Mouse (Mus musculus): ENCODE data around the gene Rai1. TPM values are rescaled to one million over a fixed set of nuclear protein-coding genes. Genes with fewer than 3 reads are reported as not detected.

The Rai1 gene
- polyA plus RNA-seq, 1 experiment from 2014 or later: 31.9 TPM

DNA sequence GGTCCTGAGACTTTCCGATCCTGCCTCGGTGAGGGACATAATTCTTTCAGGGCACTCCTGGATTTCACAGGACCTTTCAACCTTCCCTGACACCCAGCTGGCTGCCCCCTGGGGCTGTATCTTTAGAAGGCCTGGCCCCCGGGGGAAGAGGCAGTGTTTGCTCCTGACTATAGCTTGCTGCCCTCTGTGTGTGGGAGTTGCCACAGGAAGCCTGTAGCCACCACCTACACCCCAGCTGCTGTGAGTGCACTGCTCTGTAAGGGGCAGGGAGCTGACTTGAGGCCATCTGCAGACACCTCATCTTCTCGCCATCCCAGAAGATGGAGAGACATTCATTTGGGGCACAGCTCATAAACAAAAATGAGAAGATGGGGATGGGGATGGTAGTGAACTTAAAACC is 127.1 kb downstream of the Rai1 start:
- Histone ChIP-seq H3K4me2 (replicated peaks) (no peak overlapping the region), H3K36me3 (no peaks in the 10 kb centered on the region), H3K27ac (replicated peaks) (no peak overlapping the region), H3K4me1 (peaks cover 11% of the 10 kb centered on the region), H3K27me3 (no peaks in the 10 kb centered on the region), H3K9me3 (no peaks in the 10 kb centered on the region), H3K9ac (replicated peaks) (no peak overlapping the region), H3K4me3 (no peak overlapping the region)
- 46% methylated on average over 4 of the region's 4 CpGs for WGBS
- no peak for ATAC-seq (replicated peaks)

DNA sequence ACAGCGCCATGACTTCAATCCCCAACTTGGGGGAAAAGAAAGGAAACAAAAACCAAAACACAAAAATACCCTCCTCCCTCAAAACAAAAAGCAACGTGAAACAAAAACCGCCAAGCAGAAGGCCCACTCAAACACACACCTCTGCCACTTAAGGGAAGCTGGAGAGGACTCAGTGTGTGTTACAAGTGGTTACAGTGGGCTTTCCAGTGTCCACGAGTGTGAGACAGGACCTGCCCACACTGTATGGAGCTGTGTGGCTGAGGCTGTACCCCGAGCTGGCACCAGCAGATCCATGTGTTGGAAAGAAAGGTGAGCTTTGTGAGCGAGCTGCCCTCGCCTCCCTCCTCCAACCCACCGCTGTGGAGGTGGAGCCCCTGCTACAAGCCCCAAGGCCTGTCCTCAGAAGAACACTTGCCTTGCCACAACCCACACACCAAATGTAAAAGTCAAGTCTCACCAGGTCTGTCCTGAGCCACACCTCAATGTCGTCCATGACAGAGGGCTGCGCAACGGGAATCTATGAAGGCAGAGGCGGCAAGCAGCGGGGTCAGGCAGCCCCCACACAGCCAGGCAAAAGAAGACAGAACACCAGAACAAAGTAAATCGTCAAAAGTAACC is 127.7 kb downstream of the Rai1 start:
- 72% methylated on average over 14 of the region's 14 CpGs for WGBS
- H3K27me3 ChIP-seq: no peaks in the 10 kb centered on the region
- no peak overlapping the region for H3K9ac ChIP-seq (replicated peaks)
- 0 out of 2 replicates have a peak overlapping the region, but pooled peaks have one; percentile 8 for H3K27ac ChIP-seq (replicated peaks)
- no peak overlapping the region for H3K4me3 ChIP-seq
- H3K4me1 ChIP-seq: peaks cover 11% of the 10 kb centered on the region
- H3K4me2 ChIP-seq (replicated peaks): no peak overlapping the region
- no peak for ATAC-seq (replicated peaks)
- no peaks in the 10 kb centered on the region for H3K9me3 ChIP-seq
- no peaks in the 10 kb centered on the region for H3K36me3 ChIP-seq

GRCm38 (mm10) chr11:60233235-60233634 is 128.4 kb downstream of the Rai1 start:
- H3K27ac ChIP-seq (replicated peaks): peak overlapping the region; percentile 9; the same call in 1 of the 2 replicates
- H3K27me3 ChIP-seq: no peaks in the 10 kb centered on the region
- 0 out of 2 replicates have a peak, but pooled peaks have one; percentile 19 for ATAC-seq (replicated peaks)
- no peak overlapping the region for H3K4me2 ChIP-seq (replicated peaks)
- H3K4me1 ChIP-seq: peaks cover 11% of the 10 kb centered on the region
- H3K9ac ChIP-seq (replicated peaks): no peak overlapping the region
- H3K36me3 ChIP-seq: no peaks in the 10 kb centered on the region
- H3K9me3 ChIP-seq: no peaks in the 10 kb centered on the region
- WGBS: 42% methylated on average over 8 of the region's 8 CpGs
- no peak overlapping the region for H3K4me3 ChIP-seq

- no peak for ATAC-seq (replicated peaks)
- Histone ChIP-seq H3K9ac (replicated peaks) (no peak overlapping the region), H3K4me2 (replicated peaks) (no peak overlapping the region), H3K27ac (replicated peaks) (no peak overlapping the region), H3K4me1 (peaks cover 11% of the 10 kb centered on the region), H3K27me3 (no peaks in the 10 kb centered on the region), H3K4me3 (no peak overlapping the region), H3K36me3 (peaks cover 5% of the 10 kb centered on the region), H3K9me3 (no peaks in the 10 kb centered on the region)
- 91% methylated on average over 5 of the region's 5 CpGs for WGBS
Measured at GRCm38 (mm10) chr11:60235351-60235750, 130.5 kb downstream of the Rai1 start.

- H3K9ac ChIP-seq (replicated peaks): no peak overlapping the region
- no peaks in the 10 kb centered on the region for H3K4me1 ChIP-seq
- H3K27me3 ChIP-seq: no peaks in the 10 kb centered on the region
- no peak overlapping the region for H3K4me2 ChIP-seq (replicated peaks)
- no peak overlapping the region for H3K4me3 ChIP-seq
- H3K9me3 ChIP-seq: no peaks in the 10 kb centered on the region
- no peak overlapping the region for H3K27ac ChIP-seq (replicated peaks)
- peaks cover 24% of the 10 kb centered on the region for H3K36me3 ChIP-seq
- WGBS: 84% methylated on average over 4 of the region's 4 CpGs
- ATAC-seq (replicated peaks): no peak
Measured at GRCm38 (mm10) chr11:60240509-60240908, 135.7 kb downstream of the Rai1 start.

DNA sequence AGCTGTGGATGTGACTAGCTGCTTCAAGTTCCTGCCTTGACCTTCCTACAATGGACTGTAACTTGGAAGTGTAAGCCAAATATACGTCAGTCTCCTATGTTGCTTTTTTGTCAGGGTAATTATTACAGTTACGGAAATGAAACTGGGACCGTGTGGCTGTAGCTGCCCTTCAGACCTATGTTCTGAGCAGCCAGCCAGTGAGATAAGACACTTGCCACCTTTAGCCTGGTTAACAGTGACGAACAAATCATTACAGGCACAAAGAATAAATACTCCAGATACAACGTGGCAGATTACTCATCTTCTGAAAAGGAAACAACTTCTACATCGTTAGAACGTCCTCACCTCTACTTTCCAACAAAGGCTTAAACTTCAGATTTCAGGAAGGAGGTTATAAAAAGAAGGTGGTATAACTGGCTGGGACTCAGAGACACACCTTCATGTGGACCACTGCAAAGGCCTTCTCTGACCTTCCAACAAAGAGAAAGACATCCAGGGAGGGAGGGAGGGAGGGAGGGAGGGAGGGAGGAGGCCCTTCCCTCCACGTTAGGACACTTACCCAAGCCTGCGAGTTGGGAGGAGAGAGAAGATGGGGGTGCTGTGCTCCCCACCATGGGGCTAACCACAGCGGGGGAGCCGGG is 139.8 kb downstream of the Rai1 start:
- no peak for ATAC-seq (replicated peaks)
- no peaks in the 10 kb centered on the region for H3K9me3 ChIP-seq
- H3K27me3 ChIP-seq: no peaks in the 10 kb centered on the region
- H3K36me3 ChIP-seq: peaks cover 24% of the 10 kb centered on the region
- WGBS: 69% methylated on average over 11 of the region's 11 CpGs
- H3K9ac ChIP-seq (replicated peaks): no peak overlapping the region
- H3K4me1 ChIP-seq: peaks cover 21% of the 10 kb centered on the region
- no peak overlapping the region for H3K4me3 ChIP-seq
- no peak overlapping the region for H3K27ac ChIP-seq (replicated peaks)
- no peak overlapping the region for H3K4me2 ChIP-seq (replicated peaks)

- H3K27ac ChIP-seq (replicated peaks): peak overlapping the region; percentile 21
- no peaks in the 10 kb centered on the region for H3K27me3 ChIP-seq
- no peak overlapping the region for H3K4me2 ChIP-seq (replicated peaks)
- ATAC-seq (replicated peaks): 0 out of 2 replicates have a peak, but pooled peaks have one; percentile 4
- no peak overlapping the region for H3K4me3 ChIP-seq
- H3K9ac ChIP-seq (replicated peaks): no peak overlapping the region
- H3K36me3 ChIP-seq: peaks cover 17% of the 10 kb centered on the region; the same call in 1 of the 2 replicates
- peaks cover 21% of the 10 kb centered on the region for H3K4me1 ChIP-seq
- no peaks in the 10 kb centered on the region for H3K9me3 ChIP-seq
Measured at GRCm38 (mm10) chr11:60246077-60246476, 141.3 kb downstream of the Rai1 start.

DNA sequence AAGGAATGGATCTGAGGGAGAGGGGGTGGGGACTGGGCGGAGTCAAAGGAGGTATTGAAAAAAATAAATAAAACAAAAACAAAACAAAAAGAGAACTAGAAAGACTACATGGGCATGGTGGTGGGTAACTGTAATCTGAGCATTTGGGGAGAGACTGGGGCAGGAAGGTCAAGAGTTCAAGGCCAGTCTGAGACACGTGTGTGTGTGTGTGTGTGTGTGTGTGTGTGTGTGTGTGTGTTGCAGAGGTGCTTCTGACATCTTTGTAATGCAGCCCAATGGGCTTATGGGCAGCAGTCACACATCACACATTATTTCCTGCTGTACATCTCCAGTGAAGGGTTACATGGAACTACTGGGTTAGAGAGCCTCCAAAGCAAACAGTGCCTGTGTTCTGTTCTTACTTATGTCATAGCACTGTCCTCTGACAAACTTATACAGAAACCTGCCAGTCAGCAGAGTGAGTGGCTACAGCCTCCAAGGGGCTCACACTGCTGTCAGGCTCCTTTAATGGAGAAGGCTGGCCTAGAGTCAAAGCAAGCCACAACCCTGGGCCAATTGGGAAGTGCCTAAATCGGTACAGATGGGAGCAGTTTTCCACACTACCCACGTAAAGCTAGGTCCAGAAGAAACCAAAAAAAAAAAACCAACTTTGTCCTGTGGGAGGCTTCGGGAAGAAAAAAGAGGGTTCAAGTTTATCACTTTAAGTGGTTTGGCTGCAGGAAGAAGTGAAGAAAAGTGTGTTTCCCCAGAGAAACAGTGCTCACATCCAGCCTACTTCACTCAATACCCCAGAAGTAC is 143.1 kb downstream of the Rai1 start:
- Histone ChIP-seq H3K4me1 (peaks cover 21% of the 10 kb centered on the region), H3K9ac (replicated peaks) (no peak overlapping the region), H3K9me3 (no peaks in the 10 kb centered on the region), H3K4me2 (replicated peaks) (no peak overlapping the region), H3K27ac (replicated peaks) (peak overlapping the region; percentile 68), H3K4me3 (no peak overlapping the region), H3K36me3 (0 out of 2 replicates have a peak, but pooled peaks cover 9% of the 10 kb centered on the region), H3K27me3 (no peaks in the 10 kb centered on the region)
- WGBS: 48% methylated on average over 5 of the region's 5 CpGs
- no peak for ATAC-seq (replicated peaks)

Small RNAs within 50 kb of the gene (microRNA-seq; reads per million reads assigned to microRNA genes)
- gene Mir6921 (not detected), gene Mir6922 (not detected)

Other genes with a start within 250 kb of the Rai1 start
- gene Med9, start 156.8 kb upstream of the Rai1 start, polyA plus RNA-seq (2015; fragmentation: Nextera tagmentation; extraction: Ambion mirVana): 39.8 and 39.9 TPM in 2 replicates
- gene Rasd1, start 140.1 kb upstream of the Rai1 start, polyA plus RNA-seq (2015; fragmentation: Nextera tagmentation; extraction: Ambion mirVana): 0.86 and 1.2 TPM in 2 replicates
- 5.5 and 5.8 TPM in 2 replicates for gene Pemt, start 58.5 kb upstream of the Rai1 start, polyA plus RNA-seq (2015; fragmentation: Nextera tagmentation; extraction: Ambion mirVana)
- 48.2 and 52.7 TPM in 2 replicates for gene Srebf1, start 117.6 kb downstream of the Rai1 start, polyA plus RNA-seq (2015; fragmentation: Nextera tagmentation; extraction: Ambion mirVana)
- 47.9 and 48.7 TPM in 2 replicates for gene Tom1l2, start 247.9 kb downstream of the Rai1 start, polyA plus RNA-seq (2015; fragmentation: Nextera tagmentation; extraction: Ambion mirVana)
- 5.7 and 7.3 TPM in 2 replicates for gene Drc3, start 248.3 kb downstream of the Rai1 start, polyA plus RNA-seq (2015; fragmentation: Nextera tagmentation; extraction: Ambion mirVana)

Data from forebrain, embryonic 15.5 days (tissue).